Mouse (Mus musculus) WW6 (cell line): ENCODE data around the gene Afg3l1.
"Not testable (repeated sequence)": the region's sequence is repeated elsewhere in the genome, so short reads cannot be mapped to it uniquely, and the experiment has no call there.

Experiments used
- DNase-seq: peaks from one replicate; pipeline ENCODE4 v3.0.0-alpha.2; 2013; ENCODE audit warnings: low read depth, low spot score

The Afg3l1 gene

DNA sequence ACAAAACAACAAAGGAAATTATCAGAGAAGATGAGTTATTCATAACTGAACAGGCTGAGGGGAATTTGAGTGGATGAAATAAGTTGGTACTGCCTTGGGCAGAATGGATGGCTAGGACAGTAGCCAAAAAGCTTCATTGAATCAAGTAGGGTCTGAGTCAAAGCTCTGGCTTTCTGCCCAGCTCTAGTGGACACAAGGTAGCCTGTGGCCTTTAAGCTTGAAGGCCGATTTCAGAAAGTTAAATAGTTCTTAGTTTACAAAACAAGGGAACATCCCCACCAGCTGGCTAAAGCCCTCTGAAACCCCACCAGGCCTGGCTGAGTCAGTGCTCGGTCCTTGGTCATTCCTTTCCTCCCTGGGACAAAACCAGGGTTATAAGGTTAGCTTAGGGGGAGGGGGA is 38.9 kb downstream of the Afg3l1 start:
- no peak for DNase-seq

DNA sequence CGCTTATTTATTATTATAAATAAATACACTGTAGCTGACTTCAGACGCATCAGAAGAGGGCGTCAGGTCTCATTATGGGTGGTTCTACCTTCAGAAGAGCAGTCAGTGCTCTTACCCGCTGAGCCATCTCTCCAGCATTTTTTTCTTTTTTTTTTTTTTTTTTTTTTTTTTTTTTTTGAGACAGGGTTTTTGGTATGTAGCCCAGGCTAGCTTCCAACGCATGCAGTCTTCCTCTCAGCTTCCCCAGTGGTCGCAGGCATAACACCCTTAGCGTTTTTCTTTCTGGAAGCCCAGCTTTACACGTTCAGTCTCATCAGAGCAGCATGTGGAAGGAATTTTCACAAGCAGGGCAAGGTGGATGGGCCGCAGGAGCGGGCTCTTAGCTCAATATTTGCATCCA is 40.5 kb downstream of the Afg3l1 start:
- no peak for DNase-seq

DNA sequence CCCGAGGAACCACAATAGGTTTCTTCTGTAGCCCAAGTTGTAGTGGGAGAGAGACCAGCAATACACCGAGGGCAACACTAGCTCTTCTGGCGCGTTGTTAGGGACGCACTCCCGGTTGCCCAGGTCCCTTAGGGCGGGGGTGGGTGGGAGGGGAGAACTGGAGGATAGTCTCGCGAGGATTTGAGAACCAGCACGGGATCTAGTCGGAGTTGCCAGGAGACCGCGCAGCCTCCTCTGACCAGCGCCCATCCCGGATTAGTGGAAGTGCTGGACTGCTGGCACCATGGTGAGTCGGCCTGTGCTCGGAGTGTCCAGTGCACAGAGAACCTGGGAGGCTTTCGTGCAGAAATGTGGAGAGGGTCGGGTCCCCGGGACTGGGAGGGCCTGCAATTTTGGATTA is 41.0 kb downstream of the Afg3l1 start, which contains the start of gene Gas8:
Gas8 (plus strand) TSS at position 168 of the 400 bp plus-strand sequence.
- DNase-seq: peak; percentile 91

DNA sequence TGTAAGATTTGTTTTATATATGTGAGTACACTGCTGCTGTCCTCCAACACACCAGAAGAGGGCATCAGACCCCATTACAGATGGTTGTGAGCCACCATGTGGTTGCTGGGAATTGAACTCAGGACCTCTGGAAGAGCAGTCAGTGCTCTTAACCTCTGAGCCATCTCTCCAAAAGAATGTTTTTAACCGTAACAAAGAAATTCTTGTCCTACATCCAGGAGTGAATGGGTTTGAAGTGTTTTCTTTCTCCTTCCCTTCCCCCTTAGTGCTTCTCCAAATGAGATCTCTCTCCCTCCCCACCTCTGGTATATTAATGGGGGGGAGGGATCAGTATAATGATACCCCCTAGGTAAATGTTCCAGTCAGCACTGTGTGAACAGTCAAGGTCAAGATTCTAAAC is 42.3 kb downstream of the Afg3l1 start:
- not testable (repeated sequence) for DNase-seq

DNA sequence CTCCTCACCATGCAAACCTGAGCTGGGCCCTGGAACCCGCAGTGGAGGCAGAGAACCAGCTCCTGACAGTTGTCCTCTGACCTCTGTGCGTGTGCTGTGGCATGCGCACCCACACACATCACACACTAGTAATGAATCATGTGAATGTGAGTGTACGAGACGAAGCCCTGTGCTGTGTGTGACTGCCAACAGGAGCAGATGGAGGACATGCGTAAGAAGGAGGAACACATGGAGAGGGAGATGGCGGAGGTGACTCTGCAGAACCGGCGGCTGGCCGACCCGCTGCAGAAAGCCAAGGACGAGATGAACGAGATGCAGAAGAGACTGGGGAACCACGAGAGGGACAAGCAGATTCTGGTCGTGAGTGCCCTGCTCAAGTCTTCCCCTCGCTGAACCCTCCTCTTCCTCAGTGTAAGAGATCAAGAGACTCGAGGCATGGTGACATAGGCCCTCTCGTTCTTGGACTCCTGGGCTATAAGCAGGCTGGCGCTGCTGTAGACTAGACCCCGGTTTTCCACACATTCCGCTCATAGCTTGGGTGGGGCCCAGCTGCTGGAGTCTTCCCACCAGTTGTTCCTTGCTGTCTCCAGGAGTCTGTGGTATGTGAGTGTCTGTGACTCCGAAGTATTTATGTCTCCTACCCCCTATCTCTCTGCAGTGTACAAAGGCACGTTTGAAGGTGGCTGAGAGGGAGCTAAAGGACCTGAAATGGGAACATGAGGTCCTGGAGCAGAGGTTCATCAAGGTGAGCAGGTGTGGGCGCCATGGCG is 50.2 kb downstream of the Afg3l1 start:
- no peak for DNase-seq

DNA sequence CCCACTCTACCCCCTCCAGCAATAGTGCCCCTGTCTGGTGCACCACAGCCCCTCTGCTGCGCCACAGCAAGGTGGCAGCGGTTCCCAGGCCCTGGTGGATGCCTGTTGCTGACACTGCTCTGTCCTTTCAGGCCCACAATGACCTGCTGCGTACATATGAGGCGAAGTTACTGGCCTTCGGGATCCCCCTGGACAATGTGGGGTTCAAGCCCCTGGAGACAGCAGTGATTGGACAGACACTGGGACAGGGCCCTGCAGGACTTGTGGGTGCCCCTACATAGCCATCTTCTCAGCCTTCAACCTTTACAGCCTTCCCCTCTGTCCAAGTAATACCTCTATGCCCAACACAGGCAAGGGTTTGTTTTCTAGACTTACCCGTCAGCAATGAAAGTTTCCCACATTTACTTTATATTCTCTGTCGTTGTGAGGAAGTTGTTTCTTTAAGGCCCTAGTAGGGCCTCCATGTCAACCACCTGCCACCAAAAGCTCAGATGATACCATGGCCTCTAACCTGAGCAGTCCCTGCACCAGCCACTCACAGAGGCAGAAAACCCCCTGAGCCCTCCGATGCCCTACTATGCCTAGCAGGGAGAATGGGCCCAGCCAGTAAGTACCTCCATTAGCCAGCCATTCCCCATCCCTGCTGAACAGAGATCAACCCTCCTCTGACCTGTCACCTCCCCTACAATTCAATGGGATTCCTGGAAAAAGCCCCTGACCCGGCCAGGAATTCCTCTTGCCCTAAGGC is 58.7 kb downstream of the Afg3l1 start:
- DNase-seq: no peak

- no peak for DNase-seq
These were observed 59.3 kb downstream of the Afg3l1 start for GRCm38 (mm10) chr8:123536990-123537380.

DNA sequence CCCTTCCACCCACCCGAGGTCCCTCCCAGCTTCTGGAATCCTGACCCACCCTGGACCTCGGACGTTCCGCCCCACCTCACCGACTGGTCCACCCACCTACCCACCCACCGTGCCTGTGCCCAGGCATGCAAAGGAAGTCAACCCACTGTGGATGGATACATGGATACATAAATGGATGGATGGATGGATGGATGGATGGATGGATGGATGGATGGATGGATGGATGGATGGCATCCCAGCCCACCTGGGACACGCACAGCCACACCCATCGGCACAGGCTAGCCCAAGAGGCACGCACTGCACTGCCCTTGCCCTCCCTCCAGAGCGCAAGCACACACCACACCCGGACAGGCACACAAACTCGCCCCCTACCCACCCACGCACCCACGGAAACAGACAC is 59.9 kb downstream of the Afg3l1 start:
- DNase-seq: not testable (repeated sequence)
